Mouse (Mus musculus): Measurements from ENCODE around the gene Fbxo3. TPM values are rescaled to one million over a fixed set of nuclear protein-coding genes. Genes with fewer than 3 reads are reported as not detected.

The Fbxo3 gene
- polyA plus RNA-seq, 1 experiment = 8.5 TPM

DNA sequence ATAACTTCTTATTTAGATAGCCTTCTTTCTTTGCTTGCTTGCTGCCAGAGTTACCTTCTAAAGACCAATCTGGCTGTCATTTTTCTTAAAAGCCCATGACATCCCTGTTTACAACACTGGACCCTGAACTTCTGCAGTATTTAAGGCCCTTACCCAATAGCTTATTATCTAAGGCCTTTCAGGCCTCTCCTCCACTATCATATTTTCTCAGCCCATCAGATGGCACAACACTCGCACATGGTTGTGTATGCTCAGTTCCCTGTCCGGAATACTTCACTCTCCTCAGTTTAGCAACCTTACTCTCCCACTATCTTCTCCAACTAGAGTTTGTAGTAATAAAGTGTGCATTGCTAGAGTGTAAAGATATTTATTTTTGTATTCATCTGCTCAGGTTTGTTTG lies 1.6 kb downstream of the Fbxo3 start:
- Histone ChIP-seq H3K4me3 (ENCODE audit: insufficient read depth, poor library complexity, severe bottlenecking) (no peak overlapping the region), H3K36me3 (ENCODE audit: control insufficient read depth, insufficient read depth) (peaks cover 18% of the 10 kb centered on the region), H3ac (ENCODE audit: control insufficient read depth, insufficient read length, low read depth) (no peak overlapping the region), H3K27me3 (ENCODE audit: control insufficient read depth, insufficient read depth, insufficient read length) (no peaks in the 10 kb centered on the region), H3K79me3 (ENCODE audit: low read depth) (peaks cover 9% of the 10 kb centered on the region), H3K79me2 (ENCODE audit: control insufficient read depth, insufficient read depth) (peaks cover 31% of the 10 kb centered on the region)
- TF ChIP-seq FOSL1 (IDR thresholded peaks at IDR 0.05; ENCODE audit: insufficient read depth, low read length, poor library complexity, severe bottlenecking) (no peak), MAX (IDR thresholded peaks at IDR 0.05) (no peak), CEBPB (IDR thresholded peaks at IDR 0.05; ENCODE audit: low read depth) (no peak), USF1 (IDR thresholded peaks at IDR 0.05; ENCODE audit: low read depth) (no peak), CTCF (IDR thresholded peaks at IDR 0.05; ENCODE audit: control insufficient read depth, insufficient read depth, insufficient read length) (no peak), MYOD1 (IDR thresholded peaks at IDR 0.05; ENCODE audit: control insufficient read depth, insufficient read length, low read depth) (no peak)

- Histone ChIP-seq H3K79me3 (ENCODE audit: low read depth) (peaks cover 9% of the 10 kb centered on the region), H3K36me3 (ENCODE audit: control insufficient read depth, insufficient read depth) (peaks cover 26% of the 10 kb centered on the region), H3K79me2 (ENCODE audit: control insufficient read depth, insufficient read depth) (peaks cover 31% of the 10 kb centered on the region), H3ac (ENCODE audit: control insufficient read depth, insufficient read length, low read depth) (no peak overlapping the region), H3K27me3 (ENCODE audit: control insufficient read depth, insufficient read depth, insufficient read length) (no peaks in the 10 kb centered on the region), H3K4me3 (ENCODE audit: insufficient read depth, poor library complexity, severe bottlenecking) (no peak overlapping the region)
- TF ChIP-seq CTCF (IDR thresholded peaks at IDR 0.05; ENCODE audit: control insufficient read depth, insufficient read depth, insufficient read length) = no peak
- no peak for TF ChIP-seq MYOG (IDR thresholded peaks at IDR 0.05; ENCODE audit: control insufficient read depth, extremely low read depth, insufficient read length)
- TF ChIP-seq CEBPB (IDR thresholded peaks at IDR 0.05; ENCODE audit: low read depth) = no peak
- no peak for TF ChIP-seq USF1 (IDR thresholded peaks at IDR 0.05; ENCODE audit: low read depth)
- TF ChIP-seq FOSL1 (IDR thresholded peaks at IDR 0.05; ENCODE audit: insufficient read depth, low read length, poor library complexity, severe bottlenecking) = no peak
- TF ChIP-seq MYOD1 (IDR thresholded peaks at IDR 0.05; ENCODE audit: control insufficient read depth, insufficient read length, low read depth) = no peak
- no peak for TF ChIP-seq MAX (IDR thresholded peaks at IDR 0.05)
Measured at GRCm38 (mm10) chr2:104030381-104030780, 2.9 kb downstream of the Fbxo3 start.

- H3K79me2 ChIP-seq (ENCODE audit: control insufficient read depth, insufficient read depth) = peaks cover 31% of the 10 kb centered on the region
- no peak overlapping the region for H3K4me3 ChIP-seq (ENCODE audit: insufficient read depth, poor library complexity, severe bottlenecking)
- no peak for TF ChIP-seq MAX (IDR thresholded peaks at IDR 0.05)
- TF ChIP-seq USF1 (IDR thresholded peaks at IDR 0.05; ENCODE audit: low read depth) = no peak
- no peak for TF ChIP-seq MYOG (IDR thresholded peaks at IDR 0.05; ENCODE audit: control insufficient read depth, extremely low read depth, insufficient read length)
- no peak for TF ChIP-seq MYOD1 (IDR thresholded peaks at IDR 0.05; ENCODE audit: control insufficient read depth, insufficient read length, low read depth)
- no peak for TF ChIP-seq FOSL1 (IDR thresholded peaks at IDR 0.05; ENCODE audit: insufficient read depth, low read length, poor library complexity, severe bottlenecking)
- peaks cover 37% of the 10 kb centered on the region for H3K36me3 ChIP-seq (ENCODE audit: control insufficient read depth, insufficient read depth)
- no peak overlapping the region for H3ac ChIP-seq (ENCODE audit: control insufficient read depth, insufficient read length, low read depth)
- no peaks in the 10 kb centered on the region for H3K27me3 ChIP-seq (ENCODE audit: control insufficient read depth, insufficient read depth, insufficient read length)
- peaks cover 9% of the 10 kb centered on the region for H3K79me3 ChIP-seq (ENCODE audit: low read depth)
Measured at GRCm38 (mm10) chr2:104032056-104032455, 4.5 kb downstream of the Fbxo3 start.

GRCm38 (mm10) chr2:104034832-104035472 lies 7.4 kb downstream of the Fbxo3 start:
- TF ChIP-seq CTCF (IDR thresholded peaks at IDR 0.05; ENCODE audit: control insufficient read depth, insufficient read depth, insufficient read length) (peak; percentile 66), CEBPB (IDR thresholded peaks at IDR 0.05; ENCODE audit: low read depth) (no peak)
- peaks cover 3% of the 10 kb centered on the region for H3K79me3 ChIP-seq (ENCODE audit: low read depth)
- H3K4me3 ChIP-seq (ENCODE audit: insufficient read depth, poor library complexity, severe bottlenecking) = no peak overlapping the region
- H3K36me3 ChIP-seq (ENCODE audit: control insufficient read depth, insufficient read depth) = peaks cover 45% of the 10 kb centered on the region
- H3K27me3 ChIP-seq (ENCODE audit: control insufficient read depth, insufficient read depth, insufficient read length) = no peaks in the 10 kb centered on the region
- peaks cover 8% of the 10 kb centered on the region for H3K79me2 ChIP-seq (ENCODE audit: control insufficient read depth, insufficient read depth)
- no peak overlapping the region for H3ac ChIP-seq (ENCODE audit: control insufficient read depth, insufficient read length, low read depth)

GRCm38 (mm10) chr2:104035595-104035994 lies 8.1 kb downstream of the Fbxo3 start:
- H3K4me3 ChIP-seq (ENCODE audit: insufficient read depth, poor library complexity, severe bottlenecking) = no peak overlapping the region
- no peaks in the 10 kb centered on the region for H3K27me3 ChIP-seq (ENCODE audit: control insufficient read depth, insufficient read depth, insufficient read length)
- no peak for TF ChIP-seq CEBPB (IDR thresholded peaks at IDR 0.05; ENCODE audit: low read depth)
- no peak for TF ChIP-seq MAX (IDR thresholded peaks at IDR 0.05)
- no peak for TF ChIP-seq CTCF (IDR thresholded peaks at IDR 0.05; ENCODE audit: control insufficient read depth, insufficient read depth, insufficient read length)
- TF ChIP-seq FOSL1 (IDR thresholded peaks at IDR 0.05; ENCODE audit: insufficient read depth, low read length, poor library complexity, severe bottlenecking) = no peak
- no peak for TF ChIP-seq USF1 (IDR thresholded peaks at IDR 0.05; ENCODE audit: low read depth)
- no peak for TF ChIP-seq MYOD1 (IDR thresholded peaks at IDR 0.05; ENCODE audit: control insufficient read depth, insufficient read length, low read depth)
- H3ac ChIP-seq (ENCODE audit: control insufficient read depth, insufficient read length, low read depth) = no peak overlapping the region
- peaks cover under 1% of the 10 kb centered on the region for H3K79me3 ChIP-seq (ENCODE audit: low read depth)
- peaks cover 2% of the 10 kb centered on the region for H3K79me2 ChIP-seq (ENCODE audit: control insufficient read depth, insufficient read depth)
- H3K36me3 ChIP-seq (ENCODE audit: control insufficient read depth, insufficient read depth) = peaks cover 48% of the 10 kb centered on the region

DNA sequence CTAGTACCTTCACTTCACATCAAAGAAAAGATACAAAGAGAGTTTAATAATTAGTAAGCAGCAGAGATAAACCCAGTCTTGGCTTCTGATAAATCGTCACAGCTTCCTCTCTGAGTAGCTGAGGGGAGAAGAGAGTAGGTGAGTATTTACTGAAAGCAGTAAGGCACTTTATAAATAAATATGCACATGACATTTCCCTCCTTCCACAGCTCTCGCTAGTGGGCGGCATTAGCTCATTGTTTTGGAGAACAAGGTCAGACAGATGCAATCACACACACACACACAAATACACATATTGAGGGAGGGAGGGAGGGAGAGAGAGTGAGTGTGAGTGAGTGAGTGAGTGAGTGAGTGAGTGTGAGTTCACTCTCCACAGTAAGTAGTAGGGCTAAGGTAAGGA lies 8.8 kb downstream of the Fbxo3 start:
- H3K36me3 ChIP-seq (ENCODE audit: control insufficient read depth, insufficient read depth) = peaks cover 46% of the 10 kb centered on the region

More for the DNA sequence above, 8.8 kb downstream of the Fbxo3 start:
- no peak overlapping the region for H3ac ChIP-seq (ENCODE audit: control insufficient read depth, insufficient read length, low read depth)
- no peaks in the 10 kb centered on the region for H3K79me3 ChIP-seq (ENCODE audit: low read depth)
- TF ChIP-seq USF1 (IDR thresholded peaks at IDR 0.05; ENCODE audit: low read depth) (no peak), MAX (IDR thresholded peaks at IDR 0.05) (no peak), CEBPB (IDR thresholded peaks at IDR 0.05; ENCODE audit: low read depth) (no peak), MYOG (IDR thresholded peaks at IDR 0.05; ENCODE audit: control insufficient read depth, extremely low read depth, insufficient read length) (no peak), CTCF (IDR thresholded peaks at IDR 0.05; ENCODE audit: control insufficient read depth, insufficient read depth, insufficient read length) (no peak), MYOD1 (IDR thresholded peaks at IDR 0.05; ENCODE audit: control insufficient read depth, insufficient read length, low read depth) (no peak)
- no peak overlapping the region for H3K4me3 ChIP-seq (ENCODE audit: insufficient read depth, poor library complexity, severe bottlenecking)
- H3K79me2 ChIP-seq (ENCODE audit: control insufficient read depth, insufficient read depth) = no peaks in the 10 kb centered on the region
- H3K27me3 ChIP-seq (ENCODE audit: control insufficient read depth, insufficient read depth, insufficient read length) = no peaks in the 10 kb centered on the region

Data from C2C12 (cell line).